Mouse (Mus musculus) B cell, adult 2 months (primary cell): Measurements from ENCODE around the gene Peli1.
"Not testable (repeated sequence)": the region's sequence is repeated elsewhere in the genome, so short reads cannot be mapped to it uniquely, and the experiment has no call there.

Source experiments
- DNase-seq, 2 experiments: peaks; one replicate each; pipeline ENCODE4 v3.0.0; 2022

The Peli1 gene

DNA sequence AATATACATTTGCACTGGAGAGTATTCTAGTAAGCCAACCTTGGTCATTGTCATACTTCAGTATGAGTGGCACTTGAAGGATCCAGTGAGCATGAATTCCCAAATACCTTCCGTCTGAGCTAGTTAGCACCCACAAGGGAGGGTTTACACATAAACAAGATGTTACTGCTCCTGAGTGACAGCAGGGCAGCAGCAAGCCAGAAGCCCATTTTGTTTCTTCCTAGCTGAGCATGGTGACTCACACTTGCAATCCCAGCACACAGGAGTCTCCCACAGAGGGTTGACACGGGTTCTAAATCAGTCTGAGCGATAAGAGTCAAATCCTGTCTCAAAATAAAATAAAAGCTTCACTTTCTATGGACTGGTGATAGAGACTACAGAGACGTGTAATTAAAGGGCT is 66.5 kb downstream of the Peli1 start:
- no peak for DNase-seq

DNA sequence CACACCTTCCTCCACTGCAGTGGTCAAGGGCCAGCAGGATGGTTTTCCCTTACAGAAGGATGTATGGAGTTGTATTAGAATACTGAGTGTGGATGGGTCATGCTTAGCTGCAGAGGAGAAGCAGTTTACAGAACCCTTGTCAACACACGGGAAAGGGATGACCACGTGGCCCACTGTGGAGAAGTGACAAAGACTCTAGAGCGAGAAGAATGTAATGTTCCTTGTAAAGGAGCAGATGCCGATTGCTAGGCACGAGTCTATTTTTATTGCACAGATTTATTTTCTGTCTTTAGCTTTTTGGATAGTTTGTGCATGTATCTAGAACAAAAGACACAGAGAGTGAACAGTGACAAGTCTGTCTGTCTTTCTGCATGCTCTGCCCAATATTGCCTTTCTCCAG is 71.0 kb downstream of the Peli1 start:
- no peak for DNase-seq

DNA sequence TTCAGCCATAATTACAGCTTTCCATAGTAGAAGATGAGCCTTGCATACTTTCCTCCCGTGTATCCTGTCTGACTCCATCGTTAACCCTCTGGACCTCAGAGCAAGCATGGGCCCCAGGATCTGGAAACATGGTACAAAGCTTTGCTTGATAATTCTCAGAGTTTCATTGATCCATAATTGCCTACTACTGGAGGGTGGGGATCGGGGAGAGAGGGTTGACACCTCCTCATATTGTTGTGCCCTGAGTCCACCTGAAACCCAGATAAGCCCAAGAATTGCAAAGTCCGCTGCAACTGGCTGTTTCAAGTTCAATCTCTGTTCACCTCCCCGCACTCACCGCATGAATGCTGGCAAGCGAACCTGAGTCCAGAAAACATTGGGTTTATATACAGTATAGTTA is 72.1 kb downstream of the Peli1 start:
- no peak for DNase-seq

DNA sequence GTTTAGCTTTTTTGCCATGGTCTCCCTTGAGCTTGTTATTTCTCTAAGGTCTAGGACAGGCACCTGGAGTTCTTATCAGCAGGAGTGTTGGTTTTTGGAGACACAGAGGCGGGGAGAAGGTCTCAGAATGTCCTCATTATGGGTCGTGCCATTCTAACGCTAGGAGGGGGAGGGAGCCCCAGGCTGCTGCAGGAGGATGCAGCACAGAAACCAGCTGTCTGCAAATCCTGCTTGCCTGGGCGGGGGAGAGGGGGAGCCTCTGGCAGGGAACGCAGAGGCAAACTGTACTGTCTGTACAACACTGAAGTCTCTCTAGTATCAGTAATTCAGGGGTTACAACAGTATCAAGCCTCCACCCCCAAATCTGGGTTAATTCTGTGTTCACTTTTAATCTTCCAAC is 72.6 kb downstream of the Peli1 start:
- no peak for DNase-seq

DNA sequence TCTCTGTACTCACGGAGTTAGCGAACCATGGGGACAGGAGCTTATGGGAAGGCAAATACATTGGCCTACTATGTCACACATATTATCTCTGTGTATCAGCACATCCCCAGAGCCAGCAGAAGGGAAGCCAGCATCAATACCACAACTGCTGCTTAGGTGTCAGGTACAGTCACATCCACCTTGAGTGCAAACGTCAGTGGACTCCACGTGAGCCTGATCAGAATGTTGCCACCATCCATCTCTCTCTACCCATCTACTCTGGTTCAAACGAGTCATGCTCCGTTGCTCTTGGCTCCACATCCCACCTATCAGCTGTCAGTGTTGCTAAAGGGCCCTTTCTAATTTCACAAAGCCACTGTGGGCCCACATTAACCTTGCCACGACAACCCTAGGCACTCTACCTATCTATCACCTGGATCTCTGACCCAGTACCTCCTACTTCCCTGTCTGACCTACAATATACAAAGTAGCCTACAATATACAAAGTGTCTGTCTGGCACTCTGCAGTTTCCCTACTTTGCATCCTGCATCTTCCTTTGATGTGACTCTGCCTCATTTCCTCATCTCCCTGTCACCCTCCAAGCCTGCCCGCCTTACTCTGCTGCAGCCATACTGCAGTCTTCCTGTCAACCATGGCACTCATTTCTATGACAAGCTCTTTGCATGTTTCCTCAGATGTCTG is 73.4 kb downstream of the Peli1 start:
- DNase-seq, result no peak

DNA sequence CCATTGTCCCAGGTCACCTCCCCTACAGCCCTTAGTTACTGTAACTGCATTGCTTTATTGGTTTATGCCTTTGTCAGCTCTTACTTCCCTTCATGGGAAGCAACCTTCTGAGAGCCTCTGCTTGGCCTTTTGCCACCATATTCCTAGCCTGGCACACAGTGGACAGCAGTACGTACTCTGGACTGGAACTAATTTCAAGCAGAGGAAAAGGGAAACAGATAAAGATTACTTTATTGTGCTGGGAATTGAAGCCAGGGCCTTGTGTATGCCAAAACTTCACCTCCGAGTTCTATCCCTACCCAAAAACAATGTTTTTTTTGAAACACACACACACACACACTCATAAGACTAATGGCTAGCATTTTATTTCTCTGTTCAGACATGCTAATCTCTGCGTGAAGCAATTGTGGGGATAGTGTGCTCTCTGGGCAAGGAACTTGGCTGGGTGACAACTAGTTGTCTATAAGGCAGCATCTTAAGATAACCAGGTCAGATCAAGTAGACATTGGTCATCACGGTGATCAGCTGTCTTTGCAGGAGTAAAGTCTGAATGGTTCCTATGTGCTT is 74.0 kb downstream of the Peli1 start:
- DNase-seq, result no peak

DNA sequence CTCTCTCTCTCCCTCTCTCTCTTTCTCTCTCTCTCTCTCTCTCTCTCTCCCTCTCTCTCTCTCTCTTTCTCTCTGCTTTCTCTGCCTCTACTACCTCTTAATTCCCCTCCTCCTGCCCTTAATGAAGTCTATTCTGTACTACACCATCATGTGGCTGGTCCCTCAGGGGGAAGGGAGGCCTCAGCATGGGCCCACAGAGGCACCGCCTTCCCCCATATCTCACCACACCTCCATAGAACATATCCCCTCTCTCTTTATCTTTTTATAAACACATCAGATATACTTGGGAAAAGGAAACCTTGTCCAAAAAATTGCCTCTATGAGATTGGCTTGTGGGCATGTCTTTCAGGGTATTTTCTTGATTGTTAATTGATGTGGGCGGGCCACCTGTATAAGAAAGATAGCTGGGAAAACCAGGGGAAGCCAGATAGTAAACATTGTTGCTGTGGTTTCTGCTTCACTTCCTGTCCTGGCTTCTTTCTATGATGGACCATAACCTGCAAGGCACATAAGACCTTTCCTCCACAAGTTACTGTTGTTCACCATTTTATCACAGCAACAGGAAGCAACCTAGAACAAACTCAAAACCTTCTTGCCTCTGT is 75.5 kb downstream of the Peli1 start:
- no peak for DNase-seq

DNA sequence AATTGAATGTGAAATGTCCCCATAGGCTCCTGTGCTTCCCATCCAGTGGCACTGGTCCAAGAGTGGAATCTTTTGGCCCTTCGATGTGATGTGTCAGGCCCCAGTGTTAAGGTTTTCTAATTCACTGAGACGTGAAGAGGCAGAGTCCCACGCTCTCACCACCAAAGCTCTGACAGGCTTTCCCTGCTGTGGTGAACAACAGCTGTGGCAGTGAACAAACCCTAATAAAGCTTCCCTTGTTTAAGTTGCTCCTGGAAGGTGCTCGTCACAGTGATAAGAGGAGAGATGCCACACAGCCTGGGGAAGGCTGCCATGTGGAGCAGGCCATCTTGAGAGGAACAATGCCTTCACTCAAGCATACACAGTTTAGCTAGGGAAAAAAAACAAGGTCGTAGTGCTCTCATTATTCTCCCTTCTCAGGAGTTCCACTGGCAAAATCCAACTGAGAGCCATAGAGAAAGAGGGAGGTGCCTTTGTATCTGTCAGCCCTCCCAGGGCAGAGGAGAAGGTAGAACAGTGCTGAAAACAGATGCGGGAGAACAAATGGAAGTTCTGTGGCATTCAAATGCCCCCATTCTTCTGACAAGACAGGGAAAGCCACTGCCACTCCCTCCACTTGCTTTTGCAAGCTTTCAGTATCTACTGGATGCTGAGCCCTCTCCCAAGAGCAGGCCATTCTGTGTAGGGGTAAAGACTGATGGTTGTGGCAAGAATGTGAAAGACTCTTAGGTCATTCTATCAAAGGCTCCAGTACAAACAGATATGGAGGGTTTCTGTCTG is 77.9 kb downstream of the Peli1 start:
- no peak for DNase-seq

DNA sequence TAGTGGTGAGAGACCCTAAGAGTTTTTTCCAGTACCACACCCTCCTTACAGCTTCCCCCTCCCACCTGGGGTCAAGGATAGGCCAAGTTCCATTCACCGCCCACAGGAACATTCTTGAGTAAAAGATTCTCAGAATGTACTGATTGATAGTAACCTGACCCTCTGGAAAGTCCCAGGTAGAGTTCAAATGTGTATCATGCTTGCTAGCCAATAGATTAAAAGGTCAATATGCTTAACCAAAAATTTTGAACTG is 78.4 kb downstream of the Peli1 start:
- DNase-seq, result not testable (repeated sequence)

DNA sequence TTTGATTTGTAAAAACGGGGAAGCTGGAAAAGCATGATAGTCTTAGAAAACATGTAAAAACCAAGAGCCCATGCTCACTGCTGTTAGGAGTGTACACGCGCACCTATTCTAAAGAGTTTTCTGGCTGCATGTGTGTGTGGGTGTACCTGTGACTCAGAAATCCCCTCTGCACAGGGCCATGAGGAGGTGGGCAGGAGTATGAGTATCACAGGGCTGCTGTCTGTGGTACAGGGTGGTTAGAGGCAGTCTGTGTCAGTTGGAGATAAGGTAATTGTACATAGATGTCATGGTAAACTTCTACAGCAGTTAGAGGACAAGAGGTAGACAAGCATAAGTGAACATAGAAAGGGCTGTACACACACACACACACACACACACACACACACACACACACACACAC is 81.2 kb downstream of the Peli1 start:
- DNase-seq, result no peak

DNA sequence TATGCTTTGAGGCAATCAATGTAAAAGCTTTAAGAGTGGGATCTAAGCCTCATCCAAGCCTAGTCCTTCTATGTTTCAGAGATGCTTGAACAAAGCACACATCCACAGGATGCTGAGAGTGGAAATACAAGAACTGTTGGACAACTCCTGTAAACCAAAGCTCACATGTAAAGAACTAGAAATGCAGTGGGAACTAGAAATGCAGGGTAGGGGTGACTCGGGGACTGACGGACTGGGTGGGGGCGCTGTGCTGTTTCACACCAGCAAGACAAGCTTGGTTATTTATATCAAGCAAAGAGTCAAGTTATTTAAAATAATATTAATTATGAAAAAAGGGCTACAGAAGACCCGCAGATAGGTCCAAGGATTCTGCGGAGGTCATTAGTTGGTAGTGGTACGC is 82.8 kb downstream of the Peli1 start:
- DNase-seq, result no peak

DNA sequence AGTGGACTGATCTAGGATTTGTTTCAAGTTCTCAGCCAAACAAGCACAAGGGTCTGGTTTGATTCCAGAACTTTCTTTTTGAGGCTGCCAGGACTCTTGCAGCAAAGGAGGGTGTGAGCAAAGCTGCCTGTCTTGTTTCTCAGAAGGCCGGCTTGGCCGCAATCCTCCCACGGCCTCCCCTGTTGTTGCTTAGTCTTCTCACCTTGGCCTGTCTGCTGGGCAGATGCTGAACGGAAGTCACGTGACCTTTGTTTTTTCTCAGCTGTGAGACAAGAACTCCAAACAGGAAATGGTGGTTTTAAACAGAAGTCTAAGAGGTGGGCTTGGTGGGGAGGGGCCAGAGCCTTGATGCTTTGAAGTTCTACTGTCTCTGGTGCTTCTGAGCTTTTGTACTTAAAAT is 83.3 kb downstream of the Peli1 start:
- DNase-seq, result peak; percentile 78 to 79

DNA sequence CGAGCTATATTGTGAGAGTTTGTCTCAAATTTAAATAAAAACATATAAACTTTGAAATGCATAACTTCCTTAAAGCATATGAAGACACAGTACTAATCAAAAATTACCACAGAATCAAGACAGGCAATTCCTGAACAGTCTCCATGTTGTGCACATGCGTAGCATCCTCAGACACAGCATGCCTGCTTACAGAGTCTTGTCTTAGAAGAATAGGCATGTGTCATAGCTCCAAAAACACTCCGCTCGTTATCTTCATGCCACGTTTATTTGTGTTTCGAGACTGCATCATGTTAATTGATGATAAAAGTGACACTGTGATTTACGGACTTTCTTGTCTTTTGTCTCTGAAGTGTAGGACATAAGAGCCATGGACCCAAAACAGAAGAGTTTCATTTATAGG is 84.0 kb downstream of the Peli1 start:
- no peak for DNase-seq

DNA sequence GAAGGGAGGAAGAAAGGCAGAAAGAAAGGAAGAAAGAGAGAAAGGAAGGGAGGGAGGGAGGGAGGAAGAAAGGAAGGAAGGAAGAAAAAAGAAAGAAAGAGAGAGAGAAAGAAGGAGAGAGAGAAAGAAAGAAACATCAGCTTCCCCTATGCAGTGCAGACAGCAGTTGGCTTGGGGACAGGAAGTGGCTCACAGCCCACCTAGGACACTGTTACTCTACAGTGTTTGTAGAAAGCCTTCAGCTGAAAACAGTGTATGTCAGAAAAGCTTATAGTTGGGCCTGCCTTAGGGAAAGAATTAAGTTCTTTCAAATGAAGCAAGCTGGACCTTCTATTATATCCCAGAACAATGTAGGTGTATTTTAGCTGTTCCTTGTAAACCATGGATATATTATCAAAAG is 85.4 kb downstream of the Peli1 start:
- DNase-seq, result no peak

DNA sequence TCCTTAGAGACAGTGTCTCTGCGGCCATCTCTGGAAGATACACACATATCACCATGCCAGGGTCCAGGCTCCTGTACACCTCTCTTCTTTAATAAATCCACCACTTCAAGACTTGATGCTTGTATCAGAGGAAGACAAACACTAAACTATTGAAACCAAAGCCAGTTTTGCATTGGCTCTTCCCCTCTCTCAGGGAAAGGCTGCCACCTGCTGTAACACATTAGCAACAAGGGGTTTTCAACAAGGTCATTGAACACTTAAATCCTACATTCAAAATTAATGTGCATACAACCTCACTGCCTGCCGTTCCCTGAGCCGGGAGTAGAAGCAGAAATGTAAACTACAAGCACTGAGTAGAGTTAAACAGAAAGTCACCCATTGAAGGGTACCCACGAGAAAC is 87.3 kb downstream of the Peli1 start:
- DNase-seq, result peak; percentile 66 to 69

DNA sequence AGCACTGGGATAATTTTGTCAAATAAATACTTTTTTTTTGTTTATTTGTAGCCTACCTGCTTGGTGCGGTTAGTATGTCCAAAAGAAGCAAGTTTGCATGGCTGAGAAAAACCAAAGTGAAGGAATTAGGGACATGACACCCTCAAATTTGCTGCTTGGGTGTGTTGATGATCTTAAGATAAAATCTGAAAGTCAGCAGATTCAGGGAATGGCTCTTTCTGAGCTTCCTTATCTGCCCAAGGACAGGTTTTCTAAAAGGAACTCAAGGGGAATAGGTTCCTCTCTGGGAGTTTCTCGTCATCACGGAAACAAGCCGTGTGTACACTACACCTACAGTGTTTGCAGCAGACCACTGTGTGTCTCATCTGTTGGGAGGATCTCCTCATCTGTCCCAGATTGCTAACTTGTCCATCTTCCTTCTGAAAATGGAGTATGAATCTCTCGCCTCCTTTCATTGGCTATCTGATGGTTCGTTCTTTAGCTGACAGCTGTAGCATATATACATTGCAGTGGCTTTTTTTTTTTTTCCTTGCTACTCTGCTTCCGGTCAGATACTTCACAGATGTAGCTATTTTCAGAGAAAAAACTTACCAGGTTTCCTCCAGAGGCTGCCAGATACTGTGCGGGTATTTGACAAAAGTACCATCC is 88.0 kb downstream of the Peli1 start:
- no peak for DNase-seq

DNA sequence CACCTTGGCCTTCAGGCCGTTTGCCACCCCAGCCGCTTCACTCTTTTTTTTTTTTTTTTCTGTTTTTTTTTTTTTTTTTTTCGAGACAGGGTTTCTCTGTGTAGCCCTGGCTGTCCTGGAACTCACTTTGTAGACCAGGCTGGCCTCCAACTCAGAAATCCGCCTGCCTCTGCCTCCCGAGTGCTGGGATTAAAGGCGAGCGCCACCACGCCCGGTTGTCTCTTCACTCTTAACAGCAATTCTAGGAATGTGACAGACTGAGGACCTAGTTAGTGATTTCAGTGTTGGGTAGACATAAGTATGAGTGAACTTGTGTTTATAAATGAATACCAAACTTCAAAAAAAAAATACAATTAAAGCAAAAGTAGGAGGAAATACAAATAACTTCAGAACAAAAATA is 88.8 kb downstream of the Peli1 start:
- DNase-seq, result not testable (repeated sequence)

DNA sequence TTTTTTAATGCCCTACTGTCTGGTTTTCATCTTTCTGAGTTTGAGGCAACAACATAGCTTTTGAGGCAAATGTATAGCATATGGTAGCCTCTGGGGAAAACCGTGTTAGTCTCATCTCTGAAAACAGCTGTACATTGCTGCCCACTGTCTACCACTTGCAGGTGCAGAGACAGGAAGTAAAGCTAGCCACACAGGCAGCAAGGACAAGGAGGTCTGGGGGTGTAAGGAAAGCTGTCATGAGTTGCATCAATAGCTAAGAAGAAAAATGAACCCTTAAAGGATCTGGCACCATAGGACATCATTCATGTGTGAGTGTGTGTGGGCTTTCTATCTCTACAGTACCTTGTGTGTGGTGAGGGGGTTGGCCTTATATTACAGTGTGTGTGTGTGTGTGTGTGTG is 89.6 kb downstream of the Peli1 start:
- DNase-seq, result peak; percentile 52 to 54

DNA sequence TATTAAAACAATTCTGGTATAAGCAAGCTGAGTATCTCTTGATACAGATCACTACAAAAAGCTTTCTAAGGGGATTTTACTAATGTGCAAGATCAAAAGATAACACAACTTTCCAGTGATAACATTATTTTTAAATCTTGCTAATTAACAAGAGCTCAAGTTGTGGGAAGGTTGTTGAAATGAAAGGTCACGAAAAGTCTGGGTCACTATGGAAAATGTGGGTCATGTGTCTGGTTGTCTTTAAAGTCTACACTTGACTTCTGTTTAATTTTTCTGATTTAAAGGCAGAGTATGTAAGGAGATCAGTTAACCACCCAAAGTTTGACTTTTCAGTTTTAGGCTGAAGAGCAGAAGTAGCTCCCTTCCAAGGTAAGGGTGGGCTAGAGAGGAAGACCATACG is 90.5 kb downstream of the Peli1 start:
- no peak for DNase-seq

DNA sequence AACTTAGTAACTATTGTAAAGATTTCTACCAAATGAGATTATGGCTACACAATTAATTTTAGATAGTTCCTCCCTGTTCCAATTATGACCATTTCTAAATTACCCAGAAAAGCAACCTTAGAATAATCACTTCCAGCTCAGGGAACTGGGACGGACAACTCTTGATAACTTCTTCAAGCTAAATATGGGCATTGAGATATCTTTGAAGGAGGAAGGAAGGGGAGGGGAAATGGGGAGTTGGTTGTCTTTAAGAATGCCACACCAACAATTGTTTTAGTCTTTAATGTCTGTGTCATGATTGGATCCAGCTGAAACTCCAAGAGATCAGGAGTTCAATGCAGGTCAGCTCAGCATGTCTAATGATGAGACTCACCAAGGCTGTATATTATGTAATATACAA is 91.6 kb downstream of the Peli1 start:
- DNase-seq, result no peak

DNA sequence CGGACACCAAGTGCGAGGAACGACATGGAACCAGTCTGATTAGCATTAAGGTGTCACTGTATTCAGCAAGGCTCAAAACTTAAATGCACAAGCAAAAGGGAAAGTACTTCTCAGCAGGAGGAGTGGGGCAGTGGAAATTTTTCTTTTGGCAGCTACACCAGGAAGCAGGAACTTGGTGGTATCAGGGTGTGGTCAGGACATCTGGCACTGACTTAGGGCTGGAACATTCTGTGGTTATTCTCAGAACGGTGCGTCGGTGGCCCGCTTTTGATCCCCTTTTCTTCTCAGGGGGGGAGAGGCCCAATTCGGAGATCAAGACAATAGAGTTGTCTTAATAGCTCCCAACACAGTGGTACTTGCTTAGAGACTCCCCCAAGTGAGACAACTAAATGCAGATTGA is 100.7 kb downstream of the Peli1 start:
- DNase-seq, result not testable (repeated sequence)

DNA sequence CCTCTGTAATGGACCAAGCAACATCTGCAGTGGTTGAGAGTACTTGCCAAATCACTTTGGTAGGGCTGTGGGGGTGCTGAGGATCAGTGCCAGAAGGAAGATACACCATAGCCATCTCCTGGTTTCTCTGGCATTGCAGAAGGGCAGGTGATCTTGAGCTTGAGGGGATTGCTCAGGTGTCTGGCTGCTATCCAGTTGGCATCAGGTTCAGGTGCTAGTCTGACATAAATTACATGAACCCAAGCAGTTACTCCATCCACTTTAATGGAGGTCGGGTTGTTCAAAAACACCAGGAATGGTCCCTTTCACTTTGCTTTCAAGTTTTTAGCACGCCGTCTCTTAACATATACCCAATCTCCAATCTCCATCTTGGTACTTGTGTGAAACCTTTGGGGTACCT is 103.8 kb downstream of the Peli1 start:
- DNase-seq, result no peak
